ENCODE assay signal across 8 mouse cellular contexts in genomic region chr13:33964206-33965046, GRCm38 (mm10). TPM values are rescaled to one million over a fixed set of nuclear protein-coding genes. Genes with fewer than 3 reads are reported as not detected.
DNase-seq lines count a peak whose midpoint lies in the region; ATAC-seq and TF ChIP-seq lines count a peak whose summit lies in the region.

Nqo2 (plus strand) TSS chr13:33964687.

- peak; percentile 37 to 52 for DNase-seq in gastrocnemius, adult 8-10 months (ENCODE audit: low spot score in 2 of 2)
- DNase-seq in hindlimb bud, embryonic 11.5 days (ENCODE audit: extremely low spot score, low read depth, low spot score) = peak; percentile 54
- DNase-seq in left cerebral cortex, adult 8-10 months (ENCODE audit: low spot score in 2 of 2) = peak; percentile 36 to 43
- DNase-seq in right cerebral cortex, postnatal 14 days = peak; percentile 49
- peak; percentile 50 to 71 for DNase-seq in urinary bladder, postnatal 36 days (ENCODE audit: low spot score in 2 of 2)

- H3K9me3 ChIP-seq in megakaryocyte, embryonic 14.5 days = no peaks in the 10 kb centered on the region

- peak; percentile 17 for ATAC-seq in activated CD4-positive, CD25-positive, alpha-beta regulatory T cell, adult 4 months

- H3K36me3 ChIP-seq in megakaryocyte, embryonic 14.5 days (replicated peaks; ENCODE audit: low read length) = peaks cover 19% of the 10 kb centered on the region

- H3K4me3 ChIP-seq in cortical plate, adult 2 months (ENCODE audit: insufficient read depth, low read length) = peak within 1 kb of the TSS; percentile 51
- H3K4me3 ChIP-seq in megakaryocyte, embryonic 14.5 days (replicated peaks) = peak within 1 kb of the TSS; percentile 98

- H3K27me3 ChIP-seq in megakaryocyte, embryonic 14.5 days (replicated peaks) = no peaks in the 10 kb centered on the region

- H3K27ac ChIP-seq in cortical plate, adult 2 months (ENCODE audit: insufficient read depth, low read length) = no peak within 1 kb of the TSS

- peak; percentile 15; the same call in 1 of the 2 replicates for TF ChIP-seq CTCF in cortical plate, adult 2 months (IDR thresholded peaks at IDR 0.05; ENCODE audit: extremely low read depth, insufficient read depth, low read length)

- peak; percentile 56; the same call in 1 of the 2 replicates for TF ChIP-seq POLR2A in cortical plate, adult 2 months (IDR thresholded peaks at IDR 0.05; ENCODE audit: extremely low read depth, insufficient read depth, low read length)

- H3K4me1 ChIP-seq in cortical plate, adult 2 months (ENCODE audit: control insufficient read depth, insufficient read depth, low read length) = no peaks in the 10 kb centered on the region
- H3K4me1 ChIP-seq in megakaryocyte, embryonic 14.5 days = peaks cover 41% of the 10 kb centered on the region

RNA-seq across cellular contexts. Expression of gene Nqo2, which starts in this region (rescaled TPM):
- polyA plus RNA-seq in activated CD4-positive, CD25-positive, alpha-beta regulatory T cell, adult 4 months (2017; shearing (Covaris generic)) = 10 to 100 TPM in 1 of 2 experiments, 1 to 10 TPM in 1; 9.0 to 15.4 TPM
- 8.2 and 8.8 TPM in 2 replicates for polyA plus RNA-seq in cortical plate, adult 2 months (2012; rRNA removed)
- 10 to 100 TPM; 14.0 to 16.6 (median 15.0) TPM for total RNA-seq in gastrocnemius, adult 8-10 months (2022)
- total RNA-seq in left cerebral cortex, adult 8-10 months (2022) = 1 to 10 TPM; 5.7 to 9.0 (median 7.8) TPM
- 2.6 TPM in 1 of 2 replicates, not detected in the other for polyA plus RNA-seq in megakaryocyte, embryonic 14.5 days (2012; ENCODE audit: insufficient read depth, low replicate concordance)
